Mouse (Mus musculus) forebrain, postnatal 0 days (tissue): Measurements from ENCODE around the gene Qk. TPM values are rescaled to one million over a fixed set of nuclear protein-coding genes. Genes with fewer than 3 reads are reported as not detected.

ENCODE experiments used
- ATAC-seq: fragments of 200-750 bp; cut with Nextera tagmentation; 2 replicates; pipeline ENCODE4 v1.8.0; 2017; ENCODE audit warnings: mild to moderate bottlenecking, moderate library complexity
- DNase-seq: peaks from one replicate; pipeline ENCODE4 v3.0.0-alpha.2; 2015
- H3K27ac ChIP-seq: fragments of 300-500 bp; sonication (generic); 2 replicates; pipeline ENCODE4 v1.5.1; 2014; ENCODE audit warnings: low read depth, mild to moderate bottlenecking, antibody characterized with exemption, low read length, moderate library complexity, mixed read lengths
- H3K27me3 ChIP-seq: fragments of 300-500 bp; sonication (generic); 2 replicates; pipeline ENCODE4 v1.6.1; 2014; ENCODE audit warnings: mild to moderate bottlenecking, low read length, mixed read lengths; ENCODE audit not compliant: insufficient read depth
- H3K36me3 ChIP-seq: fragments of 300-500 bp; sonication (generic); 2 replicates; pipeline ENCODE4 v1.6.1; 2014; ENCODE audit warnings: mild to moderate bottlenecking, moderate library complexity; ENCODE audit not compliant: insufficient read depth
- H3K4me1 ChIP-seq: fragments of 300-500 bp; sonication (generic); 2 replicates; pipeline ENCODE4 v1.6.1; 2014; ENCODE audit warnings: antibody characterized with exemption; ENCODE audit not compliant: insufficient read depth
- H3K4me2 ChIP-seq: fragments of 300-500 bp; sonication (generic); 2 replicates; pipeline ENCODE4 v1.6.1; 2014; ENCODE audit warnings: low read depth, mild to moderate bottlenecking, moderate library complexity
- H3K4me3 ChIP-seq: fragments of 300-500 bp; sonication (generic); 2 replicates; pipeline ENCODE4 v1.5.1; 2014; ENCODE audit warnings: low read depth, low read length, mixed read lengths
- H3K9ac ChIP-seq: fragments of 300-500 bp; sonication (generic); 2 replicates; pipeline ENCODE4 v1.6.1; 2014; ENCODE audit warnings: mild to moderate bottlenecking
- H3K9me3 ChIP-seq: fragments of 300-500 bp; sonication (generic); 2 replicates; pipeline ENCODE4 v1.6.1; 2016; ENCODE audit warnings: low read length
- CTCF ChIP-seq: sonication (generic); IDR thresholded peaks from 2 replicates; pipeline ENCODE4 v1.5.1; 2016; ENCODE audit warnings: antibody characterized with exemption, control low read depth, low read depth
- WGBS: fragments of 180-500 bp; shearing (Covaris S2); extraction: QIAGEN DNeasy Blood & Tissue Kit; methylation state at CpG from one replicate; pipeline ENCODE4 v1.1.7; 2014; 5-methylcytosine and 5-hydroxymethylcytosine counted together
- polyA plus RNA-seq: library from polyadenylated mRNA; unstranded; fragments of >200 nt; fragmentation: Nextera tagmentation; extraction: Ambion mirVana; gene quantifications from 2 replicates; pipeline ENCODE4 v1.2.1, GENCODE M21; 2015
- total RNA-seq: library from RNA; depleted of rRNA; stranded (reverse); fragments of >200 nt; gene quantifications from 2 replicates; pipeline ENCODE4 v1.2.3, GENCODE M21; 2014

Gene Qk
- total and polyA plus RNA-seq, 2 experiments from 2014 or later = 43.0 to 225 TPM

GRCm38 (mm10) chr17:10319431-10319684 lies 296 bp downstream of the Qk start:
- Histone ChIP-seq H3K4me2 (peak overlapping the region; percentile 46), H3K9me3 (no peaks in the 10 kb centered on the region), H3K4me3 (peak overlapping the region; percentile 85), H3K27me3 (no peaks in the 10 kb centered on the region), H3K36me3 (no peaks in the 10 kb centered on the region), H3K9ac (peak overlapping the region; percentile 93), H3K4me1 (peaks cover 16% of the 10 kb centered on the region; the same call in 1 of the 2 replicates), H3K27ac (peak overlapping the region; percentile 98)
- DNase-seq (no peak), ATAC-seq (peak; percentile 28; the same call in 1 of the 2 replicates)
- 0% methylated on average over 39 of the region's 46 CpGs for WGBS
- TF ChIP-seq CTCF = no peak

GRCm38 (mm10) chr17:10318561-10319430 lies 858 bp downstream of the Qk start:
- no peaks in the 10 kb centered on the region for H3K9me3 ChIP-seq
- under 1% methylated on average over 77 of the region's 153 CpGs for WGBS
- H3K9ac ChIP-seq = peak overlapping the region; percentile 93
- DNase-seq = peak; percentile 74
- ATAC-seq = peak; percentile 28
- no peaks in the 10 kb centered on the region for H3K36me3 ChIP-seq
- H3K4me3 ChIP-seq = peak overlapping the region; percentile 85
- H3K27ac ChIP-seq = peak overlapping the region; percentile 98
- no peaks in the 10 kb centered on the region for H3K27me3 ChIP-seq
- H3K4me2 ChIP-seq = peak overlapping the region; percentile 46
- peaks cover 16% of the 10 kb centered on the region; the same call in 1 of the 2 replicates for H3K4me1 ChIP-seq
- no peak for TF ChIP-seq CTCF

GRCm38 (mm10) chr17:10317981-10318551 lies 1.6 kb downstream of the Qk start:
- DNase-seq = peak; percentile 57
- H3K27me3 ChIP-seq = no peaks in the 10 kb centered on the region
- peak overlapping the region; percentile 98 for H3K27ac ChIP-seq
- H3K9ac ChIP-seq = peak overlapping the region; percentile 93
- H3K4me2 ChIP-seq = peak overlapping the region; percentile 46
- peak overlapping the region; percentile 85 for H3K4me3 ChIP-seq
- no peak for TF ChIP-seq CTCF
- H3K9me3 ChIP-seq = no peaks in the 10 kb centered on the region
- no peak for ATAC-seq
- no peaks in the 10 kb centered on the region for H3K36me3 ChIP-seq
- H3K4me1 ChIP-seq = peaks cover 16% of the 10 kb centered on the region; the same call in 1 of the 2 replicates
- 1% methylated on average over 46 of the region's 46 CpGs for WGBS

GRCm38 (mm10) chr17:10317186-10317585 lies 2.5 kb downstream of the Qk start:
- TF ChIP-seq CTCF = peak; percentile 60
- Histone ChIP-seq H3K36me3 (no peaks in the 10 kb centered on the region), H3K4me2 (peak overlapping the region; percentile 46), H3K27me3 (no peaks in the 10 kb centered on the region), H3K4me3 (peak overlapping the region; percentile 85), H3K27ac (peak overlapping the region; percentile 98), H3K4me1 (peaks cover 17% of the 10 kb centered on the region; the same call in 1 of the 2 replicates), H3K9me3 (no peaks in the 10 kb centered on the region), H3K9ac (peak overlapping the region; percentile 93)
- ATAC-seq = no peak
- WGBS = 2% methylated on average over 4 of the region's 4 CpGs
- DNase-seq = peak; percentile 82

- H3K4me2 ChIP-seq = peak overlapping the region; percentile 47
- peak overlapping the region; percentile 52 for H3K9ac ChIP-seq
- H3K9me3 ChIP-seq = no peaks in the 10 kb centered on the region
- no peaks in the 10 kb centered on the region for H3K27me3 ChIP-seq
- no peak for ATAC-seq
- 5% methylated on average over 1 of the region's 1 CpGs for WGBS
- peak overlapping the region; percentile 54; the same call in 1 of the 2 replicates for H3K27ac ChIP-seq
- H3K36me3 ChIP-seq = no peaks in the 10 kb centered on the region
- peaks cover 14% of the 10 kb centered on the region; the same call in 1 of the 2 replicates for H3K4me1 ChIP-seq
- DNase-seq = no peak
- H3K4me3 ChIP-seq = peak overlapping the region; percentile 85
- TF ChIP-seq CTCF = no peak
Observed at GRCm38 (mm10) chr17:10316446-10316845, 3.2 kb downstream of the Qk start.

GRCm38 (mm10) chr17:10310046-10310445 lies 9.6 kb downstream of the Qk start:
- Histone ChIP-seq H3K4me2 (peak overlapping the region; percentile 27; the same call in 1 of the 2 replicates), H3K36me3 (no peaks in the 10 kb centered on the region), H3K4me3 (no peak overlapping the region), H3K4me1 (0 out of 2 replicates have a peak, but pooled peaks cover 9% of the 10 kb centered on the region), H3K27me3 (no peaks in the 10 kb centered on the region), H3K9ac (no peak overlapping the region), H3K27ac (no peak overlapping the region), H3K9me3 (no peaks in the 10 kb centered on the region)
- DNase-seq (no peak), ATAC-seq (no peak)
- WGBS = 49% methylated on average over 1 of the region's 1 CpGs
- no peak for TF ChIP-seq CTCF

- peak; percentile 34 for ATAC-seq
- Histone ChIP-seq H3K27ac (no peak overlapping the region), H3K4me2 (peak overlapping the region; percentile 34), H3K4me3 (no peak overlapping the region), H3K9me3 (no peaks in the 10 kb centered on the region), H3K36me3 (no peaks in the 10 kb centered on the region), H3K9ac (no peak overlapping the region), H3K27me3 (no peaks in the 10 kb centered on the region), H3K4me1 (0 out of 2 replicates have a peak, but pooled peaks cover 4% of the 10 kb centered on the region)
- 26% methylated on average over 4 of the region's 4 CpGs for WGBS
- no peak for TF ChIP-seq CTCF
- no peak for DNase-seq
Observed at GRCm38 (mm10) chr17:10309135-10309623, 10.5 kb downstream of the Qk start.
